Mouse (Mus musculus) kidney, adult 2 months (tissue): ENCODE results near the gene Slamf6. TPM values are rescaled to one million over a fixed set of nuclear protein-coding genes. Genes with fewer than 3 reads are reported as not detected.

ENCODE experiments used
- DNase-seq: peaks from one replicate; pipeline ENCODE4 v3.0.0; 2021
- H3K27ac ChIP-seq: fragments of 200-500 bp; 2 replicates; pipeline ENCODE4 v1.5.1; 2012; ENCODE audit warnings: low read depth, low read length, control low read depth, inconsistent platforms; ENCODE audit not compliant: insufficient read depth
- H3K27me3 ChIP-seq: fragments of 200-500 bp; replicated peaks from 2 replicates; pipeline ENCODE4 v1.6.1; 2012; ENCODE audit warnings: mild to moderate bottlenecking, moderate library complexity, low read length, inconsistent platforms; ENCODE audit not compliant: control insufficient read depth, insufficient read depth
- H3K36me3 ChIP-seq: fragments of 200-500 bp; 2 replicates; pipeline ENCODE4 v1.6.1; 2012; ENCODE audit warnings: mild to moderate bottlenecking, moderate library complexity, low read length, inconsistent platforms; ENCODE audit not compliant: control insufficient read depth, insufficient read depth
- H3K4me1 ChIP-seq: fragments of 200-500 bp; 2 replicates; pipeline ENCODE4 v1.6.1; 2011; ENCODE audit warnings: low read length; ENCODE audit not compliant: control insufficient read depth, insufficient read depth
- H3K4me3 ChIP-seq: fragments of 200-500 bp; 2 replicates; pipeline ENCODE4 v1.5.1; 2011; ENCODE audit warnings: mild to moderate bottlenecking, low read depth, low read length, control low read depth; ENCODE audit not compliant: insufficient read depth
- CTCF ChIP-seq: fragments of 200-500 bp; conservative IDR thresholded peaks from 2 replicates; pipeline ENCODE4 v1.5.1; 2011; ENCODE audit warnings: low read depth, mild to moderate bottlenecking, control low read depth, low read length, moderate library complexity, mixed read lengths; ENCODE audit not compliant: insufficient read depth, insufficient read length
- POLR2A ChIP-seq: fragments of 200-500 bp; IDR thresholded peaks from one replicate; pipeline ENCODE4 v1.6.1; 2011; ENCODE audit warnings: low read depth, low read length, control low read depth
- WGBS: fragments of 180-500 bp; shearing (Covaris S2); methylation state at CpG from one replicate; pipeline ENCODE4 v1.1.7; 2018; 5-methylcytosine and 5-hydroxymethylcytosine counted together
- polyA plus RNA-seq: library from polyadenylated mRNA; depleted of rRNA; stranded (reverse); fragments of >200 nt; gene quantifications from 2 replicates; pipeline ENCODE4 v1.2.3, GENCODE M21; 2012

The Slamf6 gene
- polyA plus RNA-seq, 1 experiment: 1.4 TPM

DNA sequence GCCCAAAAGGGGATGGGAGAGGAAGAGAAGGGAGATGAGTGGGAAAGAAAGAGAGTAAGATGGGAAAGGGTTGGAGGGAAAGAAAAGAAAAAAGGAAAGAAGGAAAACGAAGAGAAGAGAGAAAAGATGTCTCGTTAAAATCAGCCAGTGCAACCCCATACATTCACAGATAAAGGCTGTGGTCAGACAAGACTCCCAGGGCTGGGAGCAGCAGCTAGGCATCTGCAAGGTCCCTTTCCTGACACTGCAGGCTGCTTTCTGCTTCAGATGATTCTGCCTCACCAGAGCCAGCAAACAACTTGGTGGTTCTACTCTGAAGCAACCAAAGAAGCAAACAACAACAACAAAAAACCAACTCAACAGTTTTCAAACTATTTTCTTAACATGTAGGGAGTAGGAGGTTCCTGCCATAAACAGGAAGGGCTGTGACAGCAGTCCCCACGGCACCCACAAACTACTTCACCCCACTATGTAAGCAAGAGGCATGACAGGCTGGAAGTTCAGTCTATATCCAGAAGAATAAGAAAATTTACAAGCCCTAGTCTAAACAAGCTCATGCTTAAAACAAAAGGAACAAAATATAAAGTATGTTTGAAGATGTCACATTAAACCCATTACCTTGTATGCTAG lies 66.2 kb downstream of the Slamf6 start:
- DNase-seq: no peak
- WGBS: 57% methylated on average over 3 of the region's 3 CpGs
- Histone ChIP-seq H3K27me3 (no peaks in the 10 kb centered on the region), H3K36me3 (no peaks in the 10 kb centered on the region), H3K4me3 (no peak overlapping the region), H3K4me1 (no peaks in the 10 kb centered on the region), H3K27ac (no peak overlapping the region)
- no peak for TF ChIP-seq POLR2A
- TF ChIP-seq CTCF: no peak

GRCm38 (mm10) chr1:171984121-171984520 lies 66.8 kb downstream of the Slamf6 start:
- Histone ChIP-seq H3K36me3 (no peaks in the 10 kb centered on the region), H3K4me3 (no peak overlapping the region), H3K4me1 (no peaks in the 10 kb centered on the region), H3K27ac (no peak overlapping the region), H3K27me3 (no peaks in the 10 kb centered on the region)
- no peak for DNase-seq
- WGBS: 93% methylated on average over 1 of the region's 1 CpGs
- TF ChIP-seq CTCF (no peak), POLR2A (no peak)

GRCm38 (mm10) chr1:171991883-171992282 lies 74.6 kb downstream of the Slamf6 start:
- H3K27ac ChIP-seq: no peak overlapping the region
- no peak for DNase-seq
- no peaks in the 10 kb centered on the region for H3K4me1 ChIP-seq
- no peaks in the 10 kb centered on the region for H3K27me3 ChIP-seq
- H3K4me3 ChIP-seq: no peak overlapping the region
- 46% methylated on average over 2 of the region's 2 CpGs for WGBS
- no peaks in the 10 kb centered on the region for H3K36me3 ChIP-seq
- TF ChIP-seq POLR2A (no peak), CTCF (no peak)

- no peak for DNase-seq
- H3K4me1 ChIP-seq: no peaks in the 10 kb centered on the region
- TF ChIP-seq POLR2A (no peak), CTCF (no peak)
- H3K4me3 ChIP-seq: no peak overlapping the region
- WGBS: 79% methylated on average over 4 of the region's 4 CpGs
- no peaks in the 10 kb centered on the region for H3K36me3 ChIP-seq
- no peaks in the 10 kb centered on the region for H3K27me3 ChIP-seq
- H3K27ac ChIP-seq: no peak overlapping the region
These were observed 75.7 kb downstream of the Slamf6 start for GRCm38 (mm10) chr1:171992901-171993530.

DNA sequence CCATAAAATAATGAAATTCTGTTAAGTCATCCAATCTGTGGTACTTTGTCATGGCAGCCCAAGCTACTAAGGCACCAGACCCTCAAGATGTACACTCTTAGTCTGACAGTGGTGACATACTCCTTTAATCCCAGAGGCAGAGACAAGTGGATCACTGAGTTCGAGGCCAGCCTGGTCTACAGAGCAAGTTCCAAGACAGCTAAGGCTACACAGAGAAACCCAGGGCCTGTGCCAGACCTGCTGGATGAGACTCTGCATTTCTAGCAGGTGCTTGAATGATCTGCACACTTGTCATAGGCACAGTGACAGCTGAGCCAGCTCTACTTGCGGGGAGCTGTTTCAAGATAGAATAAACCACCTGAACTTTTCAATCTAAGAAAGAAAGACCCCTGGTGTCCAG lies 77.2 kb downstream of the Slamf6 start:
- H3K27me3 ChIP-seq: no peaks in the 10 kb centered on the region
- 90% methylated on average over 2 of the region's 2 CpGs for WGBS
- no peaks in the 10 kb centered on the region for H3K4me1 ChIP-seq
- TF ChIP-seq CTCF (no peak), POLR2A (no peak)
- H3K36me3 ChIP-seq: no peaks in the 10 kb centered on the region
- H3K27ac ChIP-seq: no peak overlapping the region
- no peak for DNase-seq
- no peak overlapping the region for H3K4me3 ChIP-seq

- WGBS: 77% methylated on average over 11 of the region's 11 CpGs
- no peak overlapping the region for H3K4me3 ChIP-seq
- H3K4me1 ChIP-seq: no peaks in the 10 kb centered on the region
- H3K27ac ChIP-seq: no peak overlapping the region
- TF ChIP-seq CTCF: no peak
- TF ChIP-seq POLR2A: no peak
- no peaks in the 10 kb centered on the region for H3K27me3 ChIP-seq
- no peak for DNase-seq
- no peaks in the 10 kb centered on the region for H3K36me3 ChIP-seq
These were observed 77.8 kb downstream of the Slamf6 start for GRCm38 (mm10) chr1:171994918-171995715.

DNA sequence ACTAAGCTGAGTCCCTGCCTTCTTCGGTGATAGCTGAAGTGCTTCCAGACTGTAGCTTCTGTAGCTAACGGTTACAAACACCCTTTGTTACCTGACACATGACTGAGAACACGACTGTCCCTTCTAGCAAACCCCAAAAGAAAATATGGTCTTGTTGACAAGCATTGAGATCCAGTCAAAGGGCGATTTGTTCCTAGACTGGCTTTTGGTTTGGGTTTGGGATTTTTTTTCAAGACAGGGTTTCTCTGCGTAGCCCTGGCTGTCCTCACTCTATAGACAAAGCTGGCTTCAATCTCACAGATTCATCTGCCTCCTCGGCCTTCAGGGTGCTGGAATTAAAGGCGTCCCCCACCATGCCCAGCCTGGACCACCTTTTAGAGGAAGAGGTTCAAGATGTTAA lies 79.4 kb downstream of the Slamf6 start:
- Histone ChIP-seq H3K27me3 (no peaks in the 10 kb centered on the region), H3K27ac (no peak overlapping the region), H3K36me3 (no peaks in the 10 kb centered on the region), H3K4me3 (no peak overlapping the region), H3K4me1 (no peaks in the 10 kb centered on the region)
- 79% methylated on average over 7 of the region's 7 CpGs for WGBS
- TF ChIP-seq POLR2A: no peak
- TF ChIP-seq CTCF: no peak
- no peak for DNase-seq
